8 mouse cellular contexts compared by ENCODE assay signal in genomic region chr11:95001058-95001457, GRCm38 (mm10). TPM values are rescaled to one million over a fixed set of nuclear protein-coding genes. Genes with fewer than 3 reads are reported as not detected.
DNase-seq lines count a peak whose midpoint lies in the region; ATAC-seq and TF ChIP-seq lines count a peak whose summit lies in the region.

No protein-coding gene starts in this region.

- intact Hi-C loops in heart, postnatal 25 days (cut with DNase I) = loop anchor here (2.0 kb wide), 1 partner anchor 62 kb away; no protein-coding TSS in a partner anchor

- no peaks in the 10 kb centered on the region for H3K27me3 ChIP-seq in forebrain, embryonic 11.5 days (ENCODE audit: control insufficient read depth, insufficient read depth, low read length)
- no peaks in the 10 kb centered on the region for H3K27me3 ChIP-seq in small intestine, adult 2 months (ENCODE audit: control insufficient read depth, insufficient read depth, low read length)

- H3K9me3 ChIP-seq in forebrain, embryonic 11.5 days (ENCODE audit: control insufficient read depth, low read length) = no peaks in the 10 kb centered on the region

- 1% methylated on average over 8 of the region's 8 CpGs for WGBS in forebrain, embryonic 11.5 days
- 5% methylated on average over 8 of the region's 8 CpGs for WGBS in small intestine, adult 2 months

- ATAC-seq in forebrain, embryonic 11.5 days (replicated peaks; ENCODE audit: low FRiP score) = peak; percentile 70
- peak; percentile 76 for ATAC-seq in megakaryocyte, adult 5-6 weeks (ENCODE audit: poor library complexity, severe bottlenecking)

- no peak overlapping the region for H3K27ac ChIP-seq in forebrain, embryonic 11.5 days (ENCODE audit: low read depth, low read length)
- peak overlapping the region; percentile 27; the same call in 1 of the 2 replicates for H3K27ac ChIP-seq in small intestine, adult 2 months (ENCODE audit: insufficient read depth, low read depth, low read length)

- peaks cover 19% of the 10 kb centered on the region; the same call in 1 of the 2 replicates for H3K36me3 ChIP-seq in forebrain, embryonic 11.5 days (ENCODE audit: control insufficient read depth, insufficient read depth, low read length)
- peaks cover 53% of the 10 kb centered on the region for H3K36me3 ChIP-seq in small intestine, adult 2 months (ENCODE audit: control insufficient read depth, insufficient read depth, low read length)

- no peak for TF ChIP-seq POLR2A in small intestine, adult 2 months (IDR thresholded peaks at IDR 0.05; ENCODE audit: low read depth, low read length)

- H3K9ac ChIP-seq in forebrain, embryonic 11.5 days (ENCODE audit: low read length) = no peak overlapping the region

- H3K4me1 ChIP-seq in forebrain, embryonic 11.5 days (replicated peaks; ENCODE audit: control insufficient read depth, insufficient read depth, low read length) = peaks cover 4% of the 10 kb centered on the region; the same call in 1 of the 2 replicates
- peaks cover 30% of the 10 kb centered on the region for H3K4me1 ChIP-seq in small intestine, adult 2 months (ENCODE audit: control insufficient read depth, insufficient read depth, insufficient read length, low read length)

- peak; percentile 93; the same call in 1 of the 2 replicates for TF ChIP-seq CTCF in small intestine, adult 2 months (IDR thresholded peaks at IDR 0.05; ENCODE audit: extremely low read depth, insufficient read length, insufficient replicate concordance, low read depth, low read length)

- H3K4me3 ChIP-seq in forebrain, embryonic 11.5 days (ENCODE audit: low read depth, low read length) = no peak overlapping the region
- no peak overlapping the region for H3K4me3 ChIP-seq in small intestine, adult 2 months (ENCODE audit: low read depth, low read length)

- DNase-seq in heart, adult 11 months = peak; percentile 97
- DNase-seq in heart, postnatal 25 days (ENCODE audit: low spot score) = no peak
- DNase-seq in c-Kit-positive CD71-positive TER-119-positive erythroid progenitor cells, embryonic 14.5 days (ENCODE audit: low spot score) = peak; percentile 82
- DNase-seq in forebrain, embryonic 11.5 days (ENCODE audit: low spot score) = peak; percentile 82
- DNase-seq in heart, postnatal 4 days = peak; percentile 74
- DNase-seq in layer of hippocampus, adult 9-11 months = peak; percentile 75

- H3K4me2 ChIP-seq in forebrain, embryonic 11.5 days (ENCODE audit: low read depth, low read length, severe bottlenecking) = no peak overlapping the region

RNA-seq across cellular contexts. Expression of gene Samd14, which starts 8.6 kb away (rescaled TPM):
- 1 to 10 TPM; 1.2 to 1.5 TPM for total RNA-seq in heart, postnatal 25 days (2021)
- 56.8 and 59.2 TPM in 2 replicates for polyA plus RNA-seq in forebrain, embryonic 11.5 days (2014; fragmentation: Nextera tagmentation; extraction: Ambion mirVana)
- total RNA-seq in heart, postnatal 4 days (2021) = 1 to 10 TPM; 9.1 to 9.5 TPM
- 0.74 and 1.0 TPM in 2 replicates for total RNA-seq in megakaryocyte, adult 5-6 weeks (2015)
- total RNA-seq in megakaryocyte, adult 5-6 weeks (2017) = 0.18 and 0.69 TPM in 2 replicates
- polyA plus RNA-seq in small intestine, adult 2 months (2012; rRNA removed) = 3.3 and 7.2 TPM in 2 replicates

RNA-seq across cellular contexts. Expression of gene Ppp1r9b, which starts 10.2 kb away (rescaled TPM):
- total RNA-seq in heart, postnatal 25 days (2021) = 10 to 100 TPM; 45.5 to 52.6 TPM
- polyA plus RNA-seq in forebrain, embryonic 11.5 days (2014; fragmentation: Nextera tagmentation; extraction: Ambion mirVana) = 17.2 and 18.6 TPM in 2 replicates
- 10 to 100 TPM; 45.3 to 46.3 TPM for total RNA-seq in heart, postnatal 4 days (2021)
- 73.7 and 76.7 TPM in 2 replicates for total RNA-seq in megakaryocyte, adult 5-6 weeks (2015)
- total RNA-seq in megakaryocyte, adult 5-6 weeks (2017) = 155 and 158 TPM in 2 replicates
- polyA plus RNA-seq in small intestine, adult 2 months (2012; rRNA removed) = 17.0 and 29.4 TPM in 2 replicates

RNA-seq across cellular contexts. Expression of gene Sgca, which starts 24.9 kb away (rescaled TPM):
- total RNA-seq in heart, postnatal 25 days (2021) = 100 to 1,000 TPM; 142 to 163 TPM
- polyA plus RNA-seq in forebrain, embryonic 11.5 days (2014; fragmentation: Nextera tagmentation; extraction: Ambion mirVana) = not detected in 2 replicates
- 10 to 100 TPM; 67.0 to 89.1 TPM for total RNA-seq in heart, postnatal 4 days (2021)
- not detected in 2 replicates for total RNA-seq in megakaryocyte, adult 5-6 weeks (2015)
- not detected in 2 replicates for total RNA-seq in megakaryocyte, adult 5-6 weeks (2017)
- 1.7 and 3.7 TPM in 2 replicates for polyA plus RNA-seq in small intestine, adult 2 months (2012; rRNA removed)

RNA-seq across cellular contexts. Expression of gene Hils1, which starts 33.7 kb away (rescaled TPM):
- not detected for total RNA-seq in heart, postnatal 25 days (2021)
- not detected in 2 replicates for polyA plus RNA-seq in forebrain, embryonic 11.5 days (2014; fragmentation: Nextera tagmentation; extraction: Ambion mirVana)
- total RNA-seq in heart, postnatal 4 days (2021) = not detected
- not detected in 2 replicates for total RNA-seq in megakaryocyte, adult 5-6 weeks (2015)
- total RNA-seq in megakaryocyte, adult 5-6 weeks (2017) = not detected in 2 replicates
- 0.14 TPM in 1 of 2 replicates, not detected in the other for polyA plus RNA-seq in small intestine, adult 2 months (2012; rRNA removed)

RNA-seq across cellular contexts. Expression of gene Pdk2, which starts 40.1 kb away (rescaled TPM):
- 100 to 1,000 TPM; 377 to 397 TPM for total RNA-seq in heart, postnatal 25 days (2021)
- polyA plus RNA-seq in forebrain, embryonic 11.5 days (2014; fragmentation: Nextera tagmentation; extraction: Ambion mirVana) = 16.5 and 17.4 TPM in 2 replicates
- 100 to 1,000 TPM; 178 to 200 TPM for total RNA-seq in heart, postnatal 4 days (2021)
- 4.5 and 6.3 TPM in 2 replicates for total RNA-seq in megakaryocyte, adult 5-6 weeks (2015)
- total RNA-seq in megakaryocyte, adult 5-6 weeks (2017) = 0.73 and 1.7 TPM in 2 replicates
- 67.7 and 167 TPM in 2 replicates for polyA plus RNA-seq in small intestine, adult 2 months (2012; rRNA removed)

Comparison
In these comparisons a context has a peak if more than half of its experiments do, and no peak if none do; other contexts are left out.
1. RNA of gene Samd14, which starts 8.6 kb away (total RNA-seq): 9.1 to 9.5 TPM in heart, postnatal 4 days; 1.2 to 1.5 TPM in heart, postnatal 25 days and 0.18 to 1.0 TPM in megakaryocyte, adult 5-6 weeks; every median in the first group is over 4 times any median in the second.
2. RNA of gene Sgca, which starts 24.9 kb away (total RNA-seq): 142 to 163 TPM in heart, postnatal 25 days and 67.0 to 89.1 TPM in heart, postnatal 4 days; not detected in megakaryocyte, adult 5-6 weeks; every median in the first group is over 10 times any median in the second.